Mouse (Mus musculus) fibroblast of lung, adult 2 months (primary cell): ENCODE data around the gene 9930022D16Rik.

ENCODE experiments used
- DNase-seq: peaks from one replicate; pipeline ENCODE4 v3.0.0-alpha.2; 2011; ENCODE audit warnings: low read depth

The 9930022D16Rik gene

DNA sequence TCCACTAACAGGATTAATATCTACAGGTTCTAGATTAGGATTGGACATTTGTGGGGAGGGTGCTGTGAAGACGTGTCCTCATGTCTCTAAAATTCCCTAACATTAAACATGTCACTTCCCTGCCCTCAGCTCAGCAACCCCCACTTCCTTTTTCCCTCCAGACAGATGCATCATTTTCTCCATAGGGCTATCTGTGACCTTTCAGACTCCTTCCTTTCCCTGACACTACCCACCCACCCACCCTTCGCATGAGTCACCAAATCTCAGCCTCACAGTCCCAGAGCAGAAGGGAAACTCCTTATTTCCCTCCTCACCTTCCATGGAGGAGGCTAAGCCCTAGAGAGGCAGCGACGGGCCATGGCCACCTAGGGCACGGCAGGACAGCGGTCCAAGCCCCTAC is at the start of gene 9930022D16Rik:
9930022D16Rik (plus strand) TSS at position 301 of the 400 bp plus-strand sequence.
- no peak for DNase-seq

- no peak for DNase-seq
These were observed 49.4 kb upstream of the 9930022D16Rik start for GRCm38 (mm10) chr11:109364337-109364736.

GRCm38 (mm10) chr11:109364881-109365280 is 48.8 kb upstream of the 9930022D16Rik start:
- no peak for DNase-seq

GRCm38 (mm10) chr11:109365818-109366217 is 47.9 kb upstream of the 9930022D16Rik start:
- no peak for DNase-seq

- no peak for DNase-seq
These were observed 46.7 kb upstream of the 9930022D16Rik start for GRCm38 (mm10) chr11:109366802-109367579.

GRCm38 (mm10) chr11:109369026-109369637 is 44.6 kb upstream of the 9930022D16Rik start:
- no peak for DNase-seq

- no peak for DNase-seq
These were observed 38.3 kb upstream of the 9930022D16Rik start for GRCm38 (mm10) chr11:109375412-109375811.

DNA sequence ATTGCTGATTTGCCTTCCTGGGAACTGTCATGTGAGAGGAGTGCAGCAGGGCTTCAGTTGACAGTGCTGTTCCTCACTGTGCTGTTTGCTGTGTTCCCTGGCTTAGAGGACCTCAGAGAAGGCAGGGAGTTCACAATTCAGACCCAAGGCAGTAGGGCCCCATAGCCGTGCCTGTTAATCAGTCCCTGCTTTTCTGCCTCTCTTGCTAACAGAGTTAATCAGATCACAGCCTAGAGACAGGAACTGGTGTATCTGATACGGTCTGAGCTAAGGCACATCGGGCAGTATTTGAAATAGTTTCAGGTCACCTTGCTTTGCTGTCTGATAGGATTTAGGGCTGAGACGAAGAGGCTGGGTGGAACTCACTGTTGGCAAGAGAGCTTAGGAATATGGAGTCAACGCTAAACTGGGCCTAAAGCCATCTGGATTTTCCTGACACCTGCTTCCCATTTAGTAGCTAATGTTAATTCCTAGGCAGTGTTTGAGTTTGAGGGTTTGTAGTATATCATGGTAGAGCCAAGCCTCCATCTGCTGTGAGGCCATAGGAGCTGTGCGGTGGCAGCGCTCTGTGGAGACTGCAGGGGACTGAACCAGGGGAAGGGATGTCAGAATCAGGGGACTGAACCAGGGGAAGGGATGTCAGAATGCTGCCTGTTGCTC is 37.1 kb upstream of the 9930022D16Rik start:
- DNase-seq = no peak

DNA sequence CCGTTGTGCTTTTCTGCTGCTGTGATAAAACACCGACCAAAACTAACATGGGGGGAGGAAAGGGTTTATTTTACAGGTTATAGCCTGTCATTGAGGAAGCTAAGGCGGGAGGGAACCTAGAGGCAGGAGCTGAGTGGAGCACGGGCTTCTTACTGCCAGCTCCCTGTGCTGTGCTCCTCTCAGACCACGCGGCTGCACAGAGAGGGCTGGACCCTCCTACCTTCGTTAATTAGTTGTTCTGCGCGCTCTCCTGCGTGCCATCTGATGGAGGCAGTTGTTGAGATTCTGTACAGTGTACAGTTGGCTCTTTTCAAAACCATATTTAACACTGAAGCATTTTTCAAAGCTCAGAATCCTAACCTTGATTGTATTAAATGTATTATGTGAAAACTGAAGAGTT is 36.2 kb upstream of the 9930022D16Rik start:
- DNase-seq = no peak

DNA sequence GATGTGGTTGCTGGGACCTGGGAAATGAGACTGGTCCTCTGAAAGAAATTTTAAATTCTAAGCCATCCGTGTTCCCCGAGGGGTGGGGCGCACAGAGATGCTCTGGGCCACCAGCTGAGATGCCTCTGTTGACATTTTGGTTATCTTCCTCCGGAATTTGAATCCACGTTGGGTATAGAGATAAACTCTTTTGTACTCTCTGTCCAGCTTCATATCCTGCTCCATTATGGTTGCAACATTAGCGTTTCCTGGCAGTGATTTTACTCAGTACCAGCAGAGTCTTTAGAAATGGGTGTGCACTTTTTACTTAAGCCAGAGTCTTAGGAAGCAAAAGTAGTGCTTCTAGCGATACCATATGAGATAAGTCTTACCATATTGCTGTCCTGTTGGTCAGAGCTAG is 35.7 kb upstream of the 9930022D16Rik start:
- DNase-seq = no peak

DNA sequence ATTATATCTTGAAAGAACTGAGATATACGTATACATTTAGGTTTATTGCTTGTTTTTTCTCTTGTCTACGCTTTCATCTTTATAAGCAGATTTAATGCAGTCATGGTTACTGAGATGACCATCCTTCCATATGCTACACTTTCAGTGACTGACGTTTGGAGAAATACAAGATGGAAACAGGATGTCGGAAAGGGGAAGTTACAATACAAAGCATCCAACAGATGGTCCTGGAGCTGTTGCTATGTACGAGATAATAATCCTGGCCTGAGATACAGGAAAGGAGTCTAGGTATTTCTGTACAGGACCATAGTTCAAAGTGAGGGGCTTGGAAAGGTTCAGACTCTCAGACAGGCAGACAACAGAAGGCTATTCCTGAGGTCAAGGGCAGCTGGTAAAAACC is 33.1 kb upstream of the 9930022D16Rik start:
- no peak for DNase-seq

DNA sequence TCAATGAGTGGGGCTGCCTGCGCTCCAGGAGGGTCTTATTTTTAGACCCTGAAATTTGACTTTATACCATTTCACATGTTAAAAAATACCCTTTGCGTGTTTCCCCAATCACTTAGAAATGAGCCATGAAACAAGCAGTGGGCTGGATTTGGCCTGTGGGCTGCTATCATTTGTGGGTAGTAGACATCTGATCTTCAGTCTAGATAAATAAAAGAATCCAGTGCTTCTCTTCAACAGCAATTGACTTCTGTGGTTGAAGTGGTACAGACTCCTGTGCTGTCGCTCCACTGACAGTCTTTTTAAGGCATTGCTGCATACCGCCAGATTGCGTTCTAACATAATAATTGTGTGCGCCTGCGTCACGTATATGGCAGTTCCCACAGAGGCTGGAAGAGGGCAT is 28.4 kb upstream of the 9930022D16Rik start:
- DNase-seq = no peak

DNA sequence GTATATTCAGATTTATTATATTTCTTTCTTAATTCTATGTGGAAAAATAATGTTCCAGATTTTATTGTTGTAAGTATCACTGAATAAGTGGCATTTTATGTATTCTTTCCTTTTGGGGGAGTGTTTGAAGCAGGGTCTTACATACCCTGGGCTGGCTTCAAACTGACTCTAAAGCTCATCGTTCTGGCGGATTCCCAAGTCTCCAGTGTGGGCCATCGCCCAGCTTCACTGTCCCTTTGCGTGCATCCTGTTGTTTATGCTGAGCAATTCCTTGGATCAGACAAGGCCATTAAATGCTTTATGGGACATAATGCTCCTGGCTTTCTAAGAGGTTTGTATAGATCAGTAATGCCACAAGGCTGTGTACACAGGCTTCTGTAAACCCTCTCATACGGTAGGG is 24.7 kb upstream of the 9930022D16Rik start:
- no peak for DNase-seq

- no peak for DNase-seq
These were observed 22.5 kb upstream of the 9930022D16Rik start for GRCm38 (mm10) chr11:109391200-109391599.

DNA sequence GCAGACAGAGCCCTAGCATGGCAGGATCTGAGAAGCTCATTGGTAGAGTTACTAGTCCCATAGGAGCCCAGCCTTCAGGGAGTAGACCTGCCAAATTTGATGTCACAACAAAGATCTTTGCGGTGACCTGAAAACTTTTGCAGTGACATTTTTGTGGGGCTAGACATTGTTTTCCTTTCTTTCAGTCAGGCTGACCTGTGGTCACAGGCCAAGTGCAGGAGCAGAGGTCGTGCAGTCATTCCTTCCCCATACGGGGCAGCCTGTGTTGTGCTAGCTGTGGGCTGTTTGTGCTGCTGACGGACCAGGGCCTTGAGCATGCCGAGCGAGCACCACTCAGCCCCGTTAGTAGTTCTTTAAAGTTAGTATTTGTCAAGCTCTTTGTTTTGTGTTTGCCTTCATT is 22.0 kb upstream of the 9930022D16Rik start:
- DNase-seq = no peak

DNA sequence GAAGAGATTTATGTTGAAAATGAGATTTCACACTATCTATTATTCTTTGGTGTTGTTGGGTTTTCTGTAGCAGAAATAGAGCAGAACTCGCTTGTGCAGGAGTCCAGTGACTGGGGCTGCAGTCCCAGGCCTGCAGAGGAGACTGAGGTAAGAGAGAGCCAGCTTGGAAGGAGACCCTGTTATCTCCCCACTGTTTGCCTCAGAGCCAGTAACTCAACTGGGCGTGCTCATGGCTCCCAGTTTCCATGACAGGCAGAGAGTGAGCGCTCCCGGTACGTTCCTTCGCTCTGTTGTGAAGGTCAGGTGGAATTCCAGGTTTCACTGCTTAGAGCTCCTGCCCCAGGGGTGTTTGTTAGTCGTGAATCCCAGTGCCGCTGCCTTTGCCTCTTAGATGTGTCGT is 21.1 kb upstream of the 9930022D16Rik start:
- DNase-seq = no peak

- no peak for DNase-seq
These were observed 19.0 kb upstream of the 9930022D16Rik start for GRCm38 (mm10) chr11:109394758-109395157.

DNA sequence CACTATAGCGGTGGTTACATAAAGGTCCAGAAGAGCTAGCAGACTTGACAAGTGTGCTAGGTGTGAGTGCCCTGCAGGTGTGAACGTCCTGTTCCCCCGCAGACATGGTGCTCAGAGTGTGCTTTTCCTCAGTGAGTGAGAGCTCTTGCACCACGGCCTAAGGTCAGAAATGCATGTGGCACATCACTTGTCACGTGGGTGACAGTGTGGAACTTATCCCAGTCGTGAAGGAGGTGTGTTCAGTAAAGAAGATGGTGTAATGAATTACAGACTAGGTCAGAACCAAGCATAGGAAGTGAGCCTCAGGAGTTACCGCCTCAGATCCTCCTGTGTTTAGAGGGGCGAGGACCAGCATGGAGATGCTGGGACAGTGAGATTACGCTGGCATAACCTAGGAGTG is 18.4 kb upstream of the 9930022D16Rik start:
- no peak for DNase-seq

DNA sequence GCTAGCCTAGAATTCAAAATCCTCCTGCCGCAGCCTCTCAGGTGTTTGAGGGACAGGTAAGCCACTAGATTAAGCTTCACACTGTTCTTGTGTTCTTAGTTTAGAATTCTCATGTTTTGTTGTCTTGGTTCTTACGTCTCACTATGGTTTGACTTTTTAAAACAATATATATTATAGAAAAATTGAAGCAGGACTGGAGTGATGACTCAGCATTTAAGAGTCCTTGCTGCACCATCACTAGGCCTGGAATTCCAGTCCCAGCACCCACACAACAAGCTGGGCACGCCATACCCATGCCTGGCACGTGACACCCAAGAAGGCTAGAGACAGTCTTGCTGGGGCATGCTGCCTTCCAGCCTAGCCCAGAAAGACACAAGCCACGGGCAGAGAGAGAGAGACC is 7.3 kb upstream of the 9930022D16Rik start:
- DNase-seq = no peak

DNA sequence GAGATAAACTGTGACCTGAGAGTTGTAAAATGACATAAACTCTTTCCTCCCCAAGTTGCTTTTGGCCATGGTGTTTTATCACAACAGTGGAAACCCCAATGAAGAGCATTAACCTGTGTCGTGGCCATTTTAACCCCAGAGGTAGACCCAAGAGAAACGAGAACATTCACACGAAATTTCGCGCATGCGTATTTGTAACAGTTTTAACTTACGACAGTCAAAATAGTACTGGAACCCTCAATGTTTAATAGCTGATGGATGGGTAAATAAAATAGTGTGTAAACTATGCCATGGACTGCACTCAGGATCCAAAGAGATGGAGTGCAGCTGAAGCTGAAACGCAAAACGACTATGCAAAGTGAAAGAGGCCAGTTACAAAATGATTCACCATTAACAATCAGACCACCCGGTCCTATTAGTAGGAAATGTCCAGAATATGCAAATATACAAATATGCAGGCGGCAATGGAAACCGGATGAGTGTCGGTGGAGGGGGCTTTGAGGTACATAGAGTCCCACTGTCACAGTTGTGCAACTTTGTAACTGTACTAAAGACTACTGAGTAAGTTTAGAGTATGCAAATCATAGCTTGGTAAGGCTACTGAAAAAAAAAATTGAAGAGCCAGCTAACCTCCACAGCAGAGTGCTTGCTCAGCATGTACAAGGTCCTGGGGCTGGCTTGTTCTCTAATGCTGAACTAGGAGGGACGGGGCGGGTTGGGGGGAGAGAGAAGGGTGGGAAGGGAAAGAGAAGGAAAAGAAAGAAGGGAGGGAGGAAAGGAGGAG is 3.3 kb upstream of the 9930022D16Rik start:
- DNase-seq = no peak

- no peak for DNase-seq
These were observed 1.1 kb downstream of the 9930022D16Rik start for GRCm38 (mm10) chr11:109414802-109415201.

- no peak for DNase-seq
These were observed 3.1 kb downstream of the 9930022D16Rik start for GRCm38 (mm10) chr11:109416709-109417420.
